Mouse (Mus musculus): ENCODE measurements around the gene Ubtd1.

The Ubtd1 gene

DNA sequence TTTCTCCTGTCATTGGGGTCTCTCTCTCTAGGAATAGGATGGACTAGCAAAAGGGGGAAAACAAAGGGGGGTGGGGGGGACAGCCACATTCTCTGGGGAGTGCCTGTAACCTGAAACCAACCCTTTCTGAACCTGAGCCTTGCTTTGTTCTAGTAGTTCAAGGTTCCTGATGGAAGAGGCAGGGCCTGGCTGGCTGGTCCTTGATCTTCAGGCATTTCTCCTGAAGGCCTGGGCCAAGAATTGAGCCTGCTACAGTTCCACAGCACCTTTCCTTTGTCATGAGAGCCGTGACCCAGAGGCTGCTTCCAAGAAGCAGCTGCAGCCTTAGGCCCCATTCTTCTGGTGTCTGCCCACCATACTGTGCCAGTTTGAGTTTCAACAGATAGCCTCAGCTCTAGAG lies 13.9 kb downstream of the Ubtd1 start:
- DNase-seq = no peak

DNA sequence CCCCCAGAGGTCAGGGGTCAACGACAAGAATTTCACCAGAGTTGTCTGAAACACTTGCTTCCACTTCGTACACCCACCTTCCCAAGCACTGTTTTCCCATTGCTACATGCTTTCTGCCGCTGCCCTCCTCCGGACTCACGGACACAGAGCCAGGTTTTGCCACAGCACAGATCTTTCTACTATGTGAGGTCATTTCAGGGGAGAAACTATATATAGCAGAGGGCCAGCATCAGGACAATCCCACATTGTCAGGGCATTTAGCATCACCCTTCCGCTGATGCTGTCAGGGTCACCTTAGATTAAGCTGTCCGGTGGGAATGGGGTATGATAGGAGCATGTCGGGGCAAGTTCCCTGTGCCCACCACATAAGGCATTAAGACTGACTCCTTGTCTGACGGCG lies 15.5 kb downstream of the Ubtd1 start:
- DNase-seq = no peak

DNA sequence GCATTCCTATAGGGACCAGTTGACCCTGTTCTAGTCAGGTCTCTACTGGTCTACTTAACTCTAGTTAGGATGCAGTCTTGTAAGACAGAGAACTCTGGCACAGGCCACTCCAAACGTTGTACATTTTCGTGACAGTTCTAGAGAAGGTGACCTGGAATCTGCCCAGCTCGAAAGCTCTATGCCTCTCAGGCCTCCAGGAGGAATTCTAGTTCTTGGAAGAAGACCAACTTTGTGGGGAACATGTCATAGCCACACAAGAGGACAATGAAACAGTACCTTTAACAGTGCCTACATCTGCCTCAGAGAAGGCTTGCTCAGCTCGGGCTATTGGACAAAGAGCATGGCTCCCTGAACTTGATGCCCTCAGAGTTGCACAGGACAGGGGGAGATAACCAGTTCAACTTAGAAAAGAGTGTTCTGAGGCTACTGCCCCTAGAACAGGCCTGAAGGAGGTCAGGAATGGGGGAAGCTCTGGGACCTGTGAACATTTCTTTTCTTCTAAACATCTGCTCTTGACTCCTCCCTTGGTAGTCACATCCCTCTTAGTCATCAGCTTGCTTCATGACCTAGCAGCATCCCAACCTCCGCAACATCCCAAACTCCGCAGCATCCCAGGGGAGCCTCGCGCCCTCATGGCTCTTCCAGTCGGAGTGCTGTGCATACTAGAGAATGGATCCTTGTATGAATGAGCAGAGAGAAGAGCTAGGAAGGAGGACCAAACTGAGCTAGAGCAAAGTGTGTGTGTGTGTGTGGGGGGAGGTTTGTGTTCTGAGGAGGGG lies 17.4 kb downstream of the Ubtd1 start:
- DNase-seq = no peak

DNA sequence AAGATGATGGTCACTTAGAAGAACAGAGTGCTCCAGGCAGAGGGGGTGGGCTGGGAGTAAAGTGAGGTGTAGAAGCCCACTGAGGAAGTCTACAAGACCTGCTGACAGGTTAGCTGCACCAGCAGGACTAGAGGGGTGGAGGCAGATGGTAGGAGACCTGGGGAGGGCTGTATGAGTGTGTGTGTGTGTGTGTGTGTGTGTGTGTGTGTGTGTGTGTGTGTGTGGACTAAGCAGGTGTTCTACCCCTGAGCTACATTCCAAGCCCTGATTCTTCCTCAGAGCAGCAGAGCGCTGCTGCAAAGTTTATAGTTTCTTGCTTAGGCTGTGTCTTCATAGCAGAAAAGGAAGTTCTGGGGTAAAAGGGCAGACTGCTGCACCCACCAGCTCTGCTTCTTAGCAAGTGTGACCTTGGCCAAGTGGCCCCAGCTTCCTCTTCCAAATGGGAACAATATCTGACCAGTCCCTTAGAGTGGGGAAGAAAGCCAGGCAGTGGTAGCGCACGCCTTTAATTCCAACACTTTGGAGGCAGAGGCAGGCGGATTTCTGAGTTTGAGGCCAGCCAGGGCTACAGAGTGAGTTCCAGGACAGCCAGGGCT lies 18.2 kb downstream of the Ubtd1 start:
- no peak for DNase-seq

DNA sequence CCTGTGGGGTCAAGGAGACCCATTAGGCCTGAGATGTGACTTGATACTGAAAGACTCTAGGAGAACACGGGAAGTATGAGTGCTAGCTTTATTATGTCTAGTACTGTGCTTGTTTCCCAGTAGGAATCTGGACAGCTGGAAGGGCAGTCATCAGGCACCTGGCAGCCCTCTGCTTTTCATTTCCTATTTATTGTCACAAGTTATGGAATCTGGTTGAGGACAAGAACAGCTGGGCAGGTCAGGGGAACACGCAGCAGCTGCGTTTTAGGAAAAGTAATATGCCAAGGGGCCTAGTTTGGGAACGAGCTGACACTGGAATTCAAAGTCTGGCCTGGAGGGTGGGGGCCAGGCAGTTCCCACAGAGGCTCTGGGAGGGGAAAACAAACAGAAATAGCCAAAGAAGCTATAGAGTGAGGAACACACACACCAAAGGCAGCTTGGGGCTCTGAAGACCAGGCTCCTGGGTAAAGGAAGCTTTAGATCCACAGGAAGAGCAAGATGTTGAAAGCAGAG lies 18.9 kb downstream of the Ubtd1 start:
- DNase-seq = no peak

DNA sequence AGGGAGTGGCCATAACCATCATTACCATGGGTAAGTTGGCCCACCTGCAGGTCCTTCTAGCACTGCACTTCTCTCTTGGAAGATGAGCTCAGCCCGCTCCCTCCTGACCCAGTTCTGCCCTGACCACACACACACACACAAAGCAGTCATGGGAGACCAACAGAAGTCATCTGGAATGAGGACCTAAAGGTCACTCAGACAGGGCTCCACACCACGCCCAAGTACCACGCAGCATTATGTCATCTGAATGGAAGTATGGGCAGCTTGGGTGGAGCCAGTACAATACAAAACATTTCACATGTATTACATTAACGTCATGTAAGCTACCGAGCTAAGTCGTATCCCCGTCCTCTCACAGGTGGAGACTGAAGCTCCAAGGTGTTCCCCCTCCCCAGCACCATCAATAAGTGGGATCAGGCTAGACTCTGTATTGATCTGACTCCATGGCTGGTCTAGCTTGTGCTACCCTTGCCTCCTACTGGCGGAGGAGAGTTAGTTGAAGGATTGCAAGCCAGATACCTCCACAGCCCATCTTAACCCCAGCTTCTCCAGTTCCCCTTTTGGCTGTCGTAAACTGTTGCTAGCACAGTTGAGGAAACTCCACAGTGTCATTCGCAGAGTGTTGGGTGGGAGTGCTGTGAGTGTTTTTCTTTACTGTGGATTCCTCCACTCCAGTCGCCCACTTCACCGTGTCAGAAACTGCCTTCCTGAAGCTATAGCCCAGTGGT lies 19.9 kb downstream of the Ubtd1 start:
- DNase-seq = no peak

DNA sequence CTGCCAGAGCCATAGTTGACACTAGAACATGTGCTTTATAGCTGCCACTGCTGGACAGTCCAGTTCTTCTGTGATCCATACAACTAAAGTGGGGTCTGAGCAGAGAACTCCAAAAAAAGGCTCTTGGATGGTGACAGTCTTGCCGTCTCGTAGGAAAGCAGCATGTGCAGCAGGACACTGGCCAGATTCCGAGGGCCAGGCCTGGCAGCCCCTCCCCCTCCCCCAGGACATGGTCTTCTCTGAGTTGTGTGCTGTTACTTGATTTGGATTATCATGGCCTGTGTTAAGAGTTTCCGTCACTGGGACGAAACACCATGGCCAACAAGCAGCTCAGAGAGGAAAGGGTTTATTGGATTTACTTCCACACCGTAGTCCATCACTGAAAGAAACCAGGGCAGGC lies 22.7 kb downstream of the Ubtd1 start:
- DNase-seq = no peak

DNA sequence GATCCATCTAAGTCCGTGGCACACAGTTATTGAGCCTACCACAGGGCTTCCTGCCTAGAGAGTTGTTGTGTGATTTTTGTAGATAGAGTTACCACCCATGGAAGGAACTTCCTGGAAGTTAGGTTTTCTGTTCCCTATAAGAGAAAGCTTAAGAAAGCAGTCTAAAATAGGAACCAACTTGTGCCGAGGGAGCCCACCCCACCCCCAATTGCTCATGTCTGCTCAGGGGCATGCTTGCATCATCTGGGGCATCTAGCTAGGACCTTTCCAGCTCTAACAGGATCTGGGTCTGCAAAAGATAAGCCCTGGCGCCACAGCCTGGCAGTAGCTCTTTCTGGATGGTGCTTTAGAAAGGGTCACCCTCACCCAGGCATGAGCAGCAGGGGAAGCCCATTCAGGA lies 24.1 kb downstream of the Ubtd1 start:
- DNase-seq = no peak

DNA sequence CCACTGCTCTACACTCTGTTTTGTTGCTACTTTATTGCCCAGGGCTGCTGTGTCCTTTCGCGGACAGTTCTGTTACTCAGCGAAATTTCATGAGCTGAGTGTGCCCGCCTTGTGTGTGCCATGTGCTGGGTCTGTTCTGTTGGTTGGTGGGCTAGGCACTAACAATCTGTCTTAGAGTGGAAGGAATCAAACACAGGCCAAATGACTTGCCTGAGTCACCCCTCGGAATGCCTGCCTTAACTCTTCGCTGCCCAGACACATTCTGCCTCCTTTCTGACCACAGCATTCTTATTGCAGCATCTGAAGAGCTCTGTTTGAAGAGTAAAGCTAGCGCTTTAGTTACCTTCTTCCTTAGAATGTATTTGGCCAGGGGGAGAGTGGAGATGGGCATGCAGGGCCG lies 25.0 kb downstream of the Ubtd1 start:
- DNase-seq = no peak

DNA sequence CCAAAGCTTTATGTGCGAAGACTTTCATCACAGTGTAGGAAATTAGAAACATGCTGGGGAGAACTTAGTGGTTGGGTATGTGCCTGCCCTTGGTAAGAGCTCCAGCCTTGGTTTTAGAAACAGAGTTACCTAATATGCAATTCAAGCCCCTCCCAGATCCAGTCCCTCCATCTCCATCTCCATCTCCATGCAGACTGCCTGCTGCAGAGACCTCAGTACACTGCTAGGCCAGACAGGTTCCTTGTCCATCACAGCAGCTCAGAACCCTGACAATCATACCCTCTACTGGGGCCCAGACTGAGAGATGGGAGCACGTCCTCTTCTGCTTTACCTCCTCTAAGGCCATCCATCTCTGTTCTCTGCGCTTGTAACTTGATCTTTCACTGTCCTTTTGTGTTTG lies 27.0 kb downstream of the Ubtd1 start:
- DNase-seq = no peak

DNA sequence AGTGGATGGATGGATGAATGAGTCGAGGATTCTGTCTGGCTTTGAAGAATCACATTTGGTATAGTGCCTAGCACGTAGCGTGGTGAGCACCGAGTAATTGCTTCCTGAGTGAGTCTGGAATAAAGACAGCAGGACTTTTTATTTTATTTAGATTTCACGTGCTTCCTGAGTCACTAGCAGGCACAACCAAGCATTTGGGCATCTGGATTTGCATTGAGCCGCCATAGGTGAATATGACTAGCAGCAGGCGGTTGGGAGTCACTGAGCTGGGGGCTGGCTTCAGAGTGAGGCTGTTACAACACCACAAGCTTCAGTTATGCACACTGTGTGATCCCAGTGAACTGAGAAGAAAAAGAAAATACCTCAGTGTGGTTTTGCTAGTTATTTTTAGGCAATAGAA lies 27.5 kb downstream of the Ubtd1 start:
- DNase-seq = no peak

DNA sequence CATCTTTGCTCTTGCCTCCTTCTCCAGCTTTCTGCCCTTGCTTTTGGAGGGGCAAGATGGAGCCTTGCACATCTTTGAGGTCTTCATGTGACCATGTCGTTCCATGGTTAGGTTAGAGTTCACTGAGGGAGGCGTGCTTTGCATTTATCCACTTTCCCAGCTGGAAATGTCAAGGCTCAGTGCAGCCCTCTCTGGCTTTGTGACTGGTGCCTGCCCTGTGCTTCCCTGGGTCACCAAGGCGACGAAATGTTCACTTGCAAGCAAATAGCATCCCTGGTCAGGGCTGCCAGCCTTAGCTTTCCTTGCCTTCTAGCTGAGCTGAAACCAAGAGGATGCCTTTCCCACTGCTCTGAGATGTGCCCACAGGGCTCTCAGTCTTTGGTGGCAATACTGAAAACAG lies 28.9 kb downstream of the Ubtd1 start:
- DNase-seq = no peak

DNA sequence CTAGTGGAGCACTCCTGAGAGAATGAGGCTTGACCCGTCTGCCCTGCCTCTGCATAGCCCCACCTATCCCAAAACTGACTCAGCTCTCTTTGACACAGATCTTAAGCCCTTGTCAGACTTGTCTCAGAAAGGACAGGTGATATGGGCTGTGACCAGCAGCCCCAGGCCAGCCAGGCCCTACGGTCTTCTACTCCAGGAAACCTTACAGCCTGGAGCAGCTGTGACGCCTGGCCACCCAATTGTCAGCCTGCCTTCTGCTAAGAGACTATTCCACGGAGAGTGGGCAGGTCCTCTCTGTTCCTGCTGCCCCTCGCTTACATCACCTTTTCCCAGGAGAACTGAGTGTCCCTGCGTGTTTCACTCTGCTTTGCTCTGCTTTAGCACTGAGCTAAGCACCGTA lies 29.6 kb downstream of the Ubtd1 start:
- DNase-seq = no peak

DNA sequence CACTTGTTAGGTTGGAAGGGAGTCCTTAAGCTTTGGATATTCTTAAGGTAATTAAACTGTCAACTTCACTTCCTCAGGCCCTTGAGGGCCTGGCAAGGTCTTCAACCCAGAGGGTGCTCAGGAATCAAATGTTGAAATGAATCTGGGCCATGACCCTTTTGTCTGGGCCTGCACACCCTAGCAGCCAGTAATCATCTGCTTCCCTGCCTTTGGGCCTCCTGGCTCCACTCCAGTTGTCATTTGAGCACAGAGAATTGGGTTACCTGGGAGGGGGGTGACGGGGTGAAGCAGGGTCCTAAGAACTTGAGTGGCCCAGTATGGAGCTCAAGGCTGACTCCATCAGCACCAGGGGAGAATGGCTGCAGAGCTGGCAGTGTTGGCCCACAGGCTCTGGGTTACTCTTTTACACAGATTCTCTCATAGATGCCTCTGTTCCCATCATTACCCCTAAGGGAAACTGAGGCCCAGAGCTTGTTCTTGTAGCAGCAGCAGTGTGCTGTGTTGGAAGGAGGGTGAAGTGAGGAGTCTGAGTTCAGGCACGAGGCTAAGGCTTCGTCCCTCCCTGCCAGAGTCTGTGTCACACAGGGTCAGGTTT lies 32.8 kb downstream of the Ubtd1 start:
- no peak for DNase-seq

DNA sequence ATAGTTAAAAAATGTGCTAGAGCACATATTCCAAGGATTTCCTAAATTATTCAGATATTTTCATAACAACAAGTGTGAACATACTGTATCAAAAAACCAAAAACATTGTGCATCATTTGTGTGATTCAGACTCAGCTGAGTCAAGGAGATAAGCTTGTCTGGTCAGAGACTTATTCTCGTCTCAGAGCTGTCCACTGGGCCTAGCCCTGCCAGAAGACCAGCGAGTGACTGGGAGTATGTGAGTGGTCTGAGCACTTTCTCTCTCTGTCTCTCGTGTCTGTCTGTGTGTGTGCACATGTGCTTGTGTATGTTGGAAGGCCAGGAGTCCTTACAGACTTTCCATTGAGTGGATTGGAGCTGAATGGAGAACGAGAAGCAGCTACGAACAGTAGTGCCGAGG lies 33.4 kb downstream of the Ubtd1 start:
- no peak for DNase-seq

DNA sequence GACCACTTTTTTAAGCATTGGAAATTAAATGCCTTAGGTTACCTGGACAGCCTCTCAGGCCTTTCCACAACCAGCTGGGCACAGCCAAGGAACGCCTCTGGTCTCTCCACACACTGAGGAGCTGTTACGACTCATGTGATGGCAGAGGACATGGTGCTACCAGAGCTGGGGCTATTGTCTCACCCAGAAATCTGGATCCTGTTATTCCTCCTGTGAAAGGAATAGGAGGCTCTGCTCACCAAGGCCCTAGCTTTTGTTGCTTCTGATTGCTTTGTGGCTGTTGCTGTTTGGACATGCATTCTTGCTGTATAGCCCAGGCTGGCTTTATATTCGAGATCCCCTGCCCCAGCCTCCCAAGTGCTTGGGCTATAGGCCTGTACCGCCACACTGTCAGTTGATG lies 34.7 kb downstream of the Ubtd1 start:
- no peak for DNase-seq

DNA sequence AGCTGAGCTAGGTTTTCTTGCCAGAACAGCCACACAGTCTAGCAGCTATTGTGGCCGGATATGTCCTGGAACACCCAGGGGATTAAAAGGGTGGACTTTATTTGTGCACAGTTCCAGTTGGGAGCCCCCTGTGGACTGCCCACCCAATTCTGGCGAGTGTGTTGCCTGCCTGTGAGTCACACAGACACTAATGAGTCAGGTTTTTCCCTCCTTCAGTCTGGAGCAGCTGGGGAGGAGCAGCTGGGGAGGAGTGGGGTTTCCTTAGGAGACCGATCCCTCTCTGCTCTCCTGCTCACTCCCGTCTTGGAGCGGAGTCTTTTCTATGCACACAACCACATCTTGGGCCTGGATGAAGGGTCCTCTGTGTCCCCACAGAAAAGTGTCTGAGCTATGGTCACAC lies 35.3 kb downstream of the Ubtd1 start:
- no peak for DNase-seq

DNA sequence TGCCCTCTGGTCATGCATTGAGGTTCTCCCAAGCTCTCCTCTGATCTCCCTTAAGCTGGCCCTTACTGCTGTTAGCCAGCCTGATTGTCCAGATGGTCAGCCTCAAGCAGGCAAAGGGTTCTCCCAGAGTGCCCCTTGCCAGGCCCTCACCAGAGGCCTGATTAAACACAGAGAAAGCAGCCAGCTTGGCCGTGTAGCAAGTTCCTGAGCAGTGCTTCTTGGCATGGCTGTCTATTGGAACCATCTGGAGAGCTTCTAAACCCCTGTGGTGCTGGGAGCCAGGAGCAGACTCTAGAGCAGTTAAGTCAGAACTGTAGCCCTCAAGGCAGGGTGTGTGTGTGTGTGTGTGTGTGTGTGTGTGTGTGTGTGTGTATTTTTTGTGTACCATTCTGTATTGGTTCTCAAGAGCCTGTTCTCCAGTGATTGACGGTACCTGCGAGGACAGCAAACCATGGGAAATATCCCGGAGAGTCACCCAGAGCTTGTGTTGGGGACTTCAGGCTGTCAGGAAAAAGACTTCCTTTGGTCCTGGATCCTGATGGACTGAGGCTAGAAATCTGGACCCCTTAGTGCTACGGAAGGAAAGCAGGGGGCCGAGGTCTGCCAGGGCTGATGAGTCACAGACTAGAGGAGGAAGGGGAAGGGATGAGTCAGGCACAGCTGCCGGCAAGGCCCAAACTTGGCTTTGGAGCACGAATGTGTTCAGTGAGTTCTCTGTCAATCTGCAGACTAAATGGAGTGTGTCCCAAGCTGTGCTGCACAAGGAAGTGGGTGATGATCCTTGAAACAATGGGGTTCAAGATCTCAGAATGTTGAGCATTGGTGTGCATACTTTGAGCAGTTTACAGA lies 36.1 kb downstream of the Ubtd1 start:
- no peak for DNase-seq

DNA sequence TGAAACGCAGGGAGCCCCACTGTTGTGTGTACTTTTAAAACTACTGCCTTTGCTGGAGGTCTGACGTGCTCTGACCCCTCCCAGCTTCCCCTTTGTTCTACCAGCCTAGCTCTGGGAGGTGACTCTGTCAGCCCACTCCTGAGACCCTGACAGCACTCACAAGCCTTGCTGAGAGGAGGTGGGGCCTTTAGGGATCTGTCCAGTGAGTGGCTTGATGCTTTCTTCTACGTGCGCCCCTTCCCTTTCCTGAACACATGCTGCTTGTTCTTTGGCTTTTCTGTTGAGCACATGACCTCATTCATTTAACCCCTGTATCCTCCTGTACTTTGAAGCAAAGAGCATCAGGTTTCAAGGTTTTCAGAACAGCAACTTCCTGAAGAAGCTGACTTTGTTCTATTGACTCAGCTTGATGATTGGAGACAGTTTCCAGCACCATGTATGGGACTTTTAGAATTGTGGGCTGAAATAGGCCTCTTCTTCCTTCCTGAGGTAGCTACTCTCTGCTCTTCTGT lies 37.5 kb downstream of the Ubtd1 start:
- peak; percentile 32 to 52 for DNase-seq

DNA sequence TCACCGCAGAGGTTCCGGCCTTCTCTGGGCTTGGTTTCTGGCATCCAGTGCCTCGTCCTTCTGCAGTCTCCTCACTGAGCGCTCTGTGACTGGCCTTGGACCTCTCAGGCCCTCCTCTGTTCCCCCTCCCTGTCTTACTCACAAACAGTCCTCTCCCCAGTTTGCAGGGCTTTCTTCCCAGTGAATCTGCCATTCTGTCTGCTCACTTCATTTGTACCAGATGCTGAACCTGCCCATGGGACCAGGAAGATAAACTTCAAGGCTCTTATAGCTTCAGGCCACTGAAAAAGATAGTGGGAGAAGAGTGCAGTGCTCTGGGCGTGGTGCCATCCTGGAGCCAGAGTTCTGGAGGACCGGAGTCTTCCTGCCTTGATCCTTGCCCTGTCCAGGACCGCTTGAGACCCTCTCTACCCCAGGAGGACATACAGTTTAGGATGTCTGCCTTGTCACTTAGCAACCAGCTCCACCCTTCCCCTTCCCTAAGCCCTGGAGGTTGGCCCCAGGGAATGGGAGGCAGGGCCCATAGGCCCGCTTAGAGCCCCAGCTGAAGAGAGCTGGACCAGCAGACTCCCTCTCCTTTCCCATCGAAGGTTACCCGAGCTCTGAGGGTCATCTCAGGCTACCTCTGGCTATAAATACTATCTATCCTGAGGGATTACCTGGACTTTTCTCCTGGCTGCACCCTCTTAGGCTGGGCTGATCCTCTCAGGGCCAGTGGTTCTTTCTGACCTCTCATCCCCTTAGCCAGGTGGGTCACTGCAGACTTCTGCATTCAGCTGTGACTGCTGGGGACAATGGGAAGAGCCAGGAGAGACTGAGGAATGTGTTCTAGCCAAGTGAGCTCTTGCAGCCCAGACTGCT lies 40.3 kb downstream of the Ubtd1 start:
- DNase-seq = no peak

DNA sequence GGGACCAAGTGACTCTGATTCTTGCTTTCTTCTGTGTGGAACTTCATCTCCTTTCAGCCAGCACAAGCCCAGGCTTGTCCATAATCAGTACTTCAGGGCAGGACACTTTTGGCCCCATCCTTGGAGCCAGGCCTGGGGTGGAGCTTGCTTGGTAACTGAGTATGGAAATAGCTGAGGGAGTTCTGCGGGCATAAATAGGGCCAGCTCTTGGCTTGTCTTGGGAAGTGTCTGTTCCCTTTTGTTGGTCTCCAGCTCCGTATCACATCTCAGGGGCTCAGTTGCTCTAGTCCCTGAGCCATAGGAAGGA lies 40.9 kb downstream of the Ubtd1 start:
- no peak for DNase-seq

DNA sequence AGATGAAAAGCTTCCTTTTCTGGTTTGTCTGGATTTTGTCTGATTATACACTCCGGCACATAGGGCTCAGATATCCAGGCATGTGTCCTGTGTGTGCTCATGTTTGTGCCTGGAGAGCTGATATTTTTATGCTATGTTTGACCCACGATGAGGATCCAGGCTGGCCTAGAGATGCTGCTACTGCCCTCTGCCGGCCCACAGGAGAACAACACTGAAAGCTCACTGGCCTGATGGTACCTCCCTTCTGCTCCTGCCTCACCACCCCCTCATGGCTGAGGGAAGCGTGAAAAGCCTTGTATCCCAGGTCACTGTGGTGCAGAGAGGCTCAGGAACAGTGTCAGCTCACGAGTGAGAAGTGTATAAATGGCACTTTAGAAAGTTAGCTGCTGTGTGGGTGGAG lies 44.6 kb downstream of the Ubtd1 start:
- DNase-seq = peak; percentile 70 to 76
